Mouse (Mus musculus) thymus, adult 2 months (tissue): ENCODE measurements at regions not wholly inside any gene's neighbourhood (a gene's known extent, or its start where the extent isn't known, plus 50 kb on each side); places are given as distances from the start of the nearest gene placed in this dataset.

ENCODE experiments used
- CTCF ChIP-seq: fragments of 200-500 bp; IDR thresholded peaks from 2 replicates; pipeline ENCODE4 v1.5.1; 2012; ENCODE audit warnings: mild to moderate bottlenecking, control low read depth, low read length, moderate library complexity, borderline replicate concordance; ENCODE audit not compliant: control insufficient read depth, poor library complexity, insufficient read depth; ENCODE audit errors: extremely low read depth
- POLR2A ChIP-seq: fragments of 200-500 bp; IDR thresholded peaks from 2 replicates; pipeline ENCODE4 v1.6.1; 2012; ENCODE audit warnings: mild to moderate bottlenecking, low read length, control low read depth, moderate library complexity; ENCODE audit not compliant: control insufficient read depth, poor library complexity, insufficient read depth; ENCODE audit errors: extremely low read depth

GRCm38 (mm10) chr12:80054655-80055037 is 58.2 kb downstream of the Zfp36l1 start:
- TF ChIP-seq CTCF = no peak
- no peak for TF ChIP-seq POLR2A
